Mouse (Mus musculus) thymus, adult 2 months (tissue): Measurements from ENCODE around the gene Cdh18. TPM values are rescaled to one million over a fixed set of nuclear protein-coding genes. Genes with fewer than 3 reads are reported as not detected.
"Not testable (repeated sequence)": the region's sequence is repeated elsewhere in the genome, so short reads cannot be mapped to it uniquely, and the experiment has no call there.

Experiments
- DNase-seq: peaks from one replicate; pipeline ENCODE4 v3.0.0; 2021
- H3K27ac ChIP-seq: fragments of 200-500 bp; 2 replicates; pipeline ENCODE4 v1.5.1; 2012; ENCODE audit warnings: low read length, control low read depth; ENCODE audit not compliant: control insufficient read depth, insufficient read depth
- H3K27me3 ChIP-seq: fragments of 200-500 bp; 2 replicates; pipeline ENCODE4 v1.6.1; 2012; ENCODE audit warnings: mild to moderate bottlenecking, low read length, moderate library complexity, mixed read lengths; ENCODE audit not compliant: control insufficient read depth, insufficient read depth
- H3K36me3 ChIP-seq: fragments of 200-500 bp; 2 replicates; pipeline ENCODE4 v1.6.1; 2012; ENCODE audit warnings: mild to moderate bottlenecking, low read length, moderate library complexity; ENCODE audit not compliant: control insufficient read depth, insufficient read depth
- H3K4me1 ChIP-seq: fragments of 200-500 bp; replicated peaks from 2 replicates; pipeline ENCODE4 v1.6.1; 2012; ENCODE audit warnings: low read length; ENCODE audit not compliant: control insufficient read depth, insufficient read depth
- H3K4me3 ChIP-seq: fragments of 200-500 bp; 2 replicates; pipeline ENCODE4 v1.5.1; 2012; ENCODE audit warnings: mild to moderate bottlenecking, low read length, control low read depth, moderate library complexity; ENCODE audit not compliant: control insufficient read depth, insufficient read depth
- CTCF ChIP-seq: fragments of 200-500 bp; IDR thresholded peaks from 2 replicates; pipeline ENCODE4 v1.5.1; 2012; ENCODE audit warnings: mild to moderate bottlenecking, control low read depth, low read length, moderate library complexity, borderline replicate concordance; ENCODE audit not compliant: control insufficient read depth, poor library complexity, insufficient read depth; ENCODE audit errors: extremely low read depth
- POLR2A ChIP-seq: fragments of 200-500 bp; IDR thresholded peaks from 2 replicates; pipeline ENCODE4 v1.6.1; 2012; ENCODE audit warnings: mild to moderate bottlenecking, low read length, control low read depth, moderate library complexity; ENCODE audit not compliant: control insufficient read depth, poor library complexity, insufficient read depth; ENCODE audit errors: extremely low read depth
- WGBS: fragments of 180-500 bp; shearing (Covaris S2); methylation state at CpG from one replicate; pipeline ENCODE4 v1.1.7; 2018; 5-methylcytosine and 5-hydroxymethylcytosine counted together
- polyA plus RNA-seq: library from polyadenylated mRNA; depleted of rRNA; stranded (reverse); fragments of >200 nt; gene quantifications from 2 replicates; pipeline ENCODE4 v1.2.3, GENCODE M21; 2012

Gene Cdh18
- polyA plus RNA-seq, 1 experiment: not detected

- 87% methylated on average over 2 of the region's 2 CpGs for WGBS
- H3K36me3 ChIP-seq: no peaks in the 10 kb centered on the region
- no peaks in the 10 kb centered on the region for H3K27me3 ChIP-seq
- no peak overlapping the region for H3K27ac ChIP-seq
- no peak for DNase-seq
- H3K4me3 ChIP-seq: no peak overlapping the region
- H3K4me1 ChIP-seq: no peaks in the 10 kb centered on the region
- no peak for TF ChIP-seq CTCF
- no peak for TF ChIP-seq POLR2A
Measured at GRCm38 (mm10) chr15:23087535-23087934, 538.7 kb downstream of the Cdh18 start.

GRCm38 (mm10) chr15:23096601-23097000, 547.8 kb downstream of the Cdh18 start:
- WGBS: 90% methylated on average over 5 of the region's 5 CpGs
- no peaks in the 10 kb centered on the region for H3K4me1 ChIP-seq
- no peaks in the 10 kb centered on the region for H3K27me3 ChIP-seq
- H3K4me3 ChIP-seq: no peak overlapping the region
- no peaks in the 10 kb centered on the region for H3K36me3 ChIP-seq
- H3K27ac ChIP-seq: no peak overlapping the region
- DNase-seq: no peak
- TF ChIP-seq CTCF (no peak), POLR2A (no peak)

- no peaks in the 10 kb centered on the region for H3K27me3 ChIP-seq
- no peaks in the 10 kb centered on the region for H3K4me1 ChIP-seq
- no peak overlapping the region for H3K27ac ChIP-seq
- no peak overlapping the region for H3K4me3 ChIP-seq
- 62% methylated on average over 5 of the region's 5 CpGs for WGBS
- H3K36me3 ChIP-seq: no peaks in the 10 kb centered on the region
- TF ChIP-seq POLR2A: no peak
- TF ChIP-seq CTCF: no peak
- no peak for DNase-seq
Measured at GRCm38 (mm10) chr15:23104668-23105380, 556.0 kb downstream of the Cdh18 start.

GRCm38 (mm10) chr15:23134950-23135715, 586.3 kb downstream of the Cdh18 start:
- WGBS: 90% methylated on average over 6 of the region's 6 CpGs
- H3K27ac ChIP-seq: no peak overlapping the region
- DNase-seq: no peak
- no peaks in the 10 kb centered on the region for H3K36me3 ChIP-seq
- H3K4me3 ChIP-seq: no peak overlapping the region
- no peaks in the 10 kb centered on the region for H3K27me3 ChIP-seq
- no peaks in the 10 kb centered on the region for H3K4me1 ChIP-seq
- TF ChIP-seq POLR2A: no peak
- no peak for TF ChIP-seq CTCF

GRCm38 (mm10) chr15:23136971-23137370, 588.1 kb downstream of the Cdh18 start:
- TF ChIP-seq CTCF (no peak), POLR2A (no peak)
- H3K27me3 ChIP-seq: no peaks in the 10 kb centered on the region
- no peaks in the 10 kb centered on the region for H3K4me1 ChIP-seq
- no peak overlapping the region for H3K4me3 ChIP-seq
- no peak overlapping the region for H3K27ac ChIP-seq
- WGBS: 84% methylated on average over 3 of the region's 3 CpGs
- no peak for DNase-seq
- H3K36me3 ChIP-seq: no peaks in the 10 kb centered on the region

- WGBS: 60% methylated on average over 1 of the region's 1 CpGs
- H3K4me1 ChIP-seq, H3K36me3 ChIP-seq, H3K4me3 ChIP-seq, H3K27ac ChIP-seq, DNase-seq, H3K27me3 ChIP-seq: not testable (repeated sequence)
Measured at GRCm38 (mm10) chr15:23142907-23143306, 594.1 kb downstream of the Cdh18 start.
